Mouse (Mus musculus) thymus, adult 2 months (tissue): ENCODE data around the gene Rab5c.

ENCODE experiments used
- CTCF ChIP-seq: fragments of 200-500 bp; IDR thresholded peaks from 2 replicates; pipeline ENCODE4 v1.5.1; 2012; ENCODE audit warnings: mild to moderate bottlenecking, control low read depth, low read length, moderate library complexity, borderline replicate concordance; ENCODE audit not compliant: control insufficient read depth, poor library complexity, insufficient read depth; ENCODE audit errors: extremely low read depth
- POLR2A ChIP-seq: fragments of 200-500 bp; IDR thresholded peaks from 2 replicates; pipeline ENCODE4 v1.6.1; 2012; ENCODE audit warnings: mild to moderate bottlenecking, low read length, control low read depth, moderate library complexity; ENCODE audit not compliant: control insufficient read depth, poor library complexity, insufficient read depth; ENCODE audit errors: extremely low read depth

- no peak for TF ChIP-seq CTCF
- TF ChIP-seq POLR2A = no peak
These were observed 27.0 kb downstream of the Rab5c start for GRCm38 (mm10) chr11:100710977-100711376.
